Mouse (Mus musculus): ENCODE results near the gene Sec11a. TPM values are rescaled to one million over a fixed set of nuclear protein-coding genes. Genes with fewer than 3 reads are reported as not detected.

Sec11a gene
- polyA plus RNA-seq, 1 experiment from 2014 or later: 188 TPM

GRCm38 (mm10) chr7:80889021-80889511, 58.5 kb downstream of the Sec11a start:
- no peaks in the 10 kb centered on the region for H3K9me3 ChIP-seq
- peaks cover 57% of the 10 kb centered on the region for H3K36me3 ChIP-seq (replicated peaks)
- 42% methylated on average over 9 of the region's 9 CpGs for whole genome bisulfite sequencing
- peak overlapping the region; percentile 71 for H3K27ac ChIP-seq (replicated peaks)
- peak; percentile 82 for DNase-seq (ENCODE audit: low spot score)
- peaks cover 17% of the 10 kb centered on the region for H3K4me1 ChIP-seq
- H3K27me3 ChIP-seq (replicated peaks; ENCODE audit: low read depth, poor library complexity, severe bottlenecking): no peaks in the 10 kb centered on the region
- no peak overlapping the region for H3K4me3 ChIP-seq

GRCm38 (mm10) chr7:80888595-80888994, 59.0 kb downstream of the Sec11a start:
- H3K36me3 ChIP-seq (replicated peaks): peaks cover 52% of the 10 kb centered on the region
- peak overlapping the region; percentile 71 for H3K27ac ChIP-seq (replicated peaks)
- WGBS: 78% methylated on average over 7 of the region's 7 CpGs

GRCm38 (mm10) chr7:80885666-80886065, 61.9 kb downstream of the Sec11a start:
- Histone ChIP-seq H3K4me3 (no peak overlapping the region), H3K27me3 (replicated peaks; ENCODE audit: low read depth, poor library complexity, severe bottlenecking) (no peaks in the 10 kb centered on the region), H3K4me1 (peaks cover 26% of the 10 kb centered on the region), H3K9me3 (no peaks in the 10 kb centered on the region), H3K27ac (replicated peaks) (no peak overlapping the region), H3K36me3 (replicated peaks) (peaks cover 23% of the 10 kb centered on the region)
- DNase-seq (ENCODE audit: low spot score): no peak
- WGBS: 25% methylated on average over 1 of the region's 1 CpGs

More at GRCm38 (mm10) chr7:80888595-80888994, 59.0 kb downstream of the Sec11a start:
- DNase-seq (ENCODE audit: low spot score): no peak
- H3K27me3 ChIP-seq (replicated peaks; ENCODE audit: low read depth, poor library complexity, severe bottlenecking): no peaks in the 10 kb centered on the region
- H3K9me3 ChIP-seq: no peaks in the 10 kb centered on the region
- no peak overlapping the region for H3K4me3 ChIP-seq
- peaks cover 17% of the 10 kb centered on the region for H3K4me1 ChIP-seq

- H3K27ac ChIP-seq (replicated peaks): no peak overlapping the region
- DNase-seq (ENCODE audit: low spot score): peak; percentile 66
- H3K36me3 ChIP-seq (replicated peaks): peaks cover 8% of the 10 kb centered on the region
- H3K9me3 ChIP-seq: no peaks in the 10 kb centered on the region
- 25% methylated on average over 14 of the region's 14 CpGs for WGBS
- peaks cover 10% of the 10 kb centered on the region for H3K4me1 ChIP-seq
- H3K27me3 ChIP-seq (replicated peaks; ENCODE audit: low read depth, poor library complexity, severe bottlenecking): no peaks in the 10 kb centered on the region
- peak overlapping the region; percentile 25 for H3K4me3 ChIP-seq
Observed at GRCm38 (mm10) chr7:80882830-80883505, 64.6 kb downstream of the Sec11a start.

- peaks cover 77% of the 10 kb centered on the region for H3K36me3 ChIP-seq (replicated peaks)
- peak; percentile 40 for DNase-seq (ENCODE audit: low spot score)
- peaks cover 43% of the 10 kb centered on the region for H3K27me3 ChIP-seq (replicated peaks; ENCODE audit: low read depth, poor library complexity, severe bottlenecking)
- H3K27ac ChIP-seq (replicated peaks): no peak overlapping the region
- no peaks in the 10 kb centered on the region for H3K9me3 ChIP-seq
- 29% methylated on average over 37 of the region's 37 CpGs for WGBS
- no peak overlapping the region for H3K4me3 ChIP-seq
- no peaks in the 10 kb centered on the region for H3K4me1 ChIP-seq
Observed at GRCm38 (mm10) chr7:80875727-80876126, 71.9 kb downstream of the Sec11a start.

GRCm38 (mm10) chr7:80873631-80874030, 73.9 kb downstream of the Sec11a start:
- Histone ChIP-seq H3K27ac (replicated peaks) (no peak overlapping the region), H3K9me3 (no peaks in the 10 kb centered on the region), H3K36me3 (replicated peaks) (peaks cover 98% of the 10 kb centered on the region), H3K4me3 (no peak overlapping the region), H3K27me3 (replicated peaks; ENCODE audit: low read depth, poor library complexity, severe bottlenecking) (peaks cover 43% of the 10 kb centered on the region), H3K4me1 (no peaks in the 10 kb centered on the region)
- WGBS: 94% methylated on average over 2 of the region's 2 CpGs
- DNase-seq (ENCODE audit: low spot score): no peak

GRCm38 (mm10) chr7:80873038-80873437, 74.5 kb downstream of the Sec11a start:
- no peak overlapping the region for H3K27ac ChIP-seq (replicated peaks)
- H3K4me3 ChIP-seq: no peak overlapping the region
- 87% methylated on average over 5 of the region's 5 CpGs for WGBS
- no peak for DNase-seq (ENCODE audit: low spot score)
- no peaks in the 10 kb centered on the region for H3K9me3 ChIP-seq
- H3K36me3 ChIP-seq (replicated peaks): peaks cover 100% of the 10 kb centered on the region
- H3K27me3 ChIP-seq (replicated peaks; ENCODE audit: low read depth, poor library complexity, severe bottlenecking): peaks cover 43% of the 10 kb centered on the region
- no peaks in the 10 kb centered on the region for H3K4me1 ChIP-seq

GRCm38 (mm10) chr7:80868686-80869085, 78.9 kb downstream of the Sec11a start:
- WGBS: 90% methylated on average over 2 of the region's 2 CpGs
- no peak overlapping the region for H3K27ac ChIP-seq (replicated peaks)
- H3K9me3 ChIP-seq: no peaks in the 10 kb centered on the region
- peaks cover 8% of the 10 kb centered on the region for H3K27me3 ChIP-seq (replicated peaks; ENCODE audit: low read depth, poor library complexity, severe bottlenecking)
- H3K4me1 ChIP-seq: peaks cover 11% of the 10 kb centered on the region
- no peak overlapping the region for H3K4me3 ChIP-seq
- peaks cover 100% of the 10 kb centered on the region for H3K36me3 ChIP-seq (replicated peaks)
- no peak for DNase-seq (ENCODE audit: low spot score)

GRCm38 (mm10) chr7:80866514-80867147, 80.9 kb downstream of the Sec11a start:
- Histone ChIP-seq H3K9me3 (no peaks in the 10 kb centered on the region), H3K4me1 (peaks cover 27% of the 10 kb centered on the region), H3K27me3 (replicated peaks; ENCODE audit: low read depth, poor library complexity, severe bottlenecking) (no peaks in the 10 kb centered on the region), H3K4me3 (no peak overlapping the region), H3K27ac (replicated peaks) (no peak overlapping the region), H3K36me3 (replicated peaks) (peaks cover 87% of the 10 kb centered on the region)
- WGBS: 83% methylated on average over 7 of the region's 7 CpGs
- DNase-seq (ENCODE audit: low spot score): no peak

- no peaks in the 10 kb centered on the region for H3K27me3 ChIP-seq (replicated peaks; ENCODE audit: low read depth, poor library complexity, severe bottlenecking)
- peaks cover 76% of the 10 kb centered on the region for H3K36me3 ChIP-seq (replicated peaks)
Observed at GRCm38 (mm10) chr7:80865521-80865920, 82.1 kb downstream of the Sec11a start.

GRCm38 (mm10) chr7:80864831-80865230, 82.7 kb downstream of the Sec11a start:
- peaks cover 69% of the 10 kb centered on the region for H3K36me3 ChIP-seq (replicated peaks)
- no peaks in the 10 kb centered on the region for H3K27me3 ChIP-seq (replicated peaks; ENCODE audit: low read depth, poor library complexity, severe bottlenecking)
- H3K4me1 ChIP-seq: peaks cover 37% of the 10 kb centered on the region
- no peak overlapping the region for H3K27ac ChIP-seq (replicated peaks)
- DNase-seq (ENCODE audit: low spot score): no peak
- H3K9me3 ChIP-seq: no peaks in the 10 kb centered on the region
- H3K4me3 ChIP-seq: no peak overlapping the region
- 76% methylated on average over 8 of the region's 8 CpGs for WGBS

More at GRCm38 (mm10) chr7:80865521-80865920, 82.1 kb downstream of the Sec11a start:
- 94% methylated on average over 7 of the region's 7 CpGs for WGBS
- no peaks in the 10 kb centered on the region for H3K9me3 ChIP-seq
- H3K27ac ChIP-seq (replicated peaks): no peak overlapping the region
- H3K4me3 ChIP-seq: no peak overlapping the region
- no peak for DNase-seq (ENCODE audit: low spot score)
- H3K4me1 ChIP-seq: peaks cover 32% of the 10 kb centered on the region

- 75% methylated on average over 1 of the region's 1 CpGs for WGBS
Observed at GRCm38 (mm10) chr7:80864151-80864550, 83.4 kb downstream of the Sec11a start.

GRCm38 (mm10) chr7:80863520-80863919, 84.1 kb downstream of the Sec11a start:
- no peak for DNase-seq (ENCODE audit: low spot score)
- no peaks in the 10 kb centered on the region for H3K9me3 ChIP-seq
- H3K36me3 ChIP-seq (replicated peaks): peaks cover 56% of the 10 kb centered on the region
- no peaks in the 10 kb centered on the region for H3K27me3 ChIP-seq (replicated peaks; ENCODE audit: low read depth, poor library complexity, severe bottlenecking)
- 84% methylated on average over 5 of the region's 5 CpGs for WGBS
- H3K27ac ChIP-seq (replicated peaks): no peak overlapping the region
- H3K4me3 ChIP-seq: no peak overlapping the region; the same call in 1 of the 2 replicates
- H3K4me1 ChIP-seq: peaks cover 37% of the 10 kb centered on the region

More at GRCm38 (mm10) chr7:80864151-80864550, 83.4 kb downstream of the Sec11a start:
- Histone ChIP-seq H3K27ac (replicated peaks) (no peak overlapping the region), H3K4me3 (no peak overlapping the region), H3K27me3 (replicated peaks; ENCODE audit: low read depth, poor library complexity, severe bottlenecking) (no peaks in the 10 kb centered on the region), H3K36me3 (replicated peaks) (peaks cover 62% of the 10 kb centered on the region), H3K9me3 (no peaks in the 10 kb centered on the region), H3K4me1 (peaks cover 37% of the 10 kb centered on the region)
- DNase-seq (ENCODE audit: low spot score): no peak

All from embryonic facial prominence, embryonic 10.5 days (tissue).